ENCODE assay signal across 8 mouse cellular contexts in genomic region chr16:67617811-67618210, GRCm38 (mm10). TPM values are rescaled to one million over a fixed set of nuclear protein-coding genes. Genes with fewer than 3 reads are reported as not detected.
DNase-seq lines count a peak whose midpoint lies in the region; ATAC-seq and TF ChIP-seq lines count a peak whose summit lies in the region.

No protein-coding gene starts in this region.

- H3K9ac ChIP-seq in ES-E14 (ENCODE audit: insufficient read depth, low read depth, low read length, poor library complexity, severe bottlenecking), result no peak overlapping the region
- H3K9ac ChIP-seq in embryonic facial prominence, embryonic 13.5 days, result 0 out of 2 replicates have a peak overlapping the region, but pooled peaks have one; percentile 32

- H3K4me3 ChIP-seq in ES-E14 (ENCODE audit: insufficient read depth in 1 of 2, low read depth in 1 of 2, low read length in 2 of 2, poor library complexity in 1 of 2, severe bottlenecking in 1 of 2) (peak overlapping the region; percentile 31 to 56; a peak in 2 of 4 replicates), myocyte (no peak overlapping the region)
- H3K4me3 ChIP-seq in embryonic facial prominence, embryonic 13.5 days, result peak overlapping the region; percentile 40

- 1% methylated on average over 25 of the region's 25 CpGs for WGBS in embryonic facial prominence, embryonic 13.5 days

- in situ Hi-C loops in ES-E14 (cut with MboI; ENCODE audit: low sequenced_read_pairs in 2 of 2, unreplicated experiment in 2 of 2), result no loop called here

- peak overlapping the region; percentile 65 for H3K4me2 ChIP-seq in embryonic facial prominence, embryonic 13.5 days
- H3K4me2 ChIP-seq in myocyte (ENCODE audit: low read depth), result peak overlapping the region; percentile 12

- peaks cover 33% of the 10 kb centered on the region for H3K27me3 ChIP-seq in embryonic facial prominence, embryonic 13.5 days
- H3K27me3 ChIP-seq in myocyte (ENCODE audit: control insufficient read depth, insufficient read depth, insufficient read length), result no peaks in the 10 kb centered on the region

- peaks cover 0 to 3% of the 10 kb centered on the region in 2 experiments; a peak in 1 of 4 replicates for H3K4me1 ChIP-seq in ES-E14 (ENCODE audit: control insufficient read depth in 2 of 2, insufficient read depth in 2 of 2, low read length in 2 of 2, poor library complexity in 1 of 2)
- H3K4me1 ChIP-seq in embryonic facial prominence, embryonic 13.5 days, result peaks cover 4% of the 10 kb centered on the region; the same call in 1 of the 2 replicates

- H3ac ChIP-seq in myocyte (ENCODE audit: control insufficient read depth, insufficient read length), result no peak overlapping the region

- DNase-seq in gastrocnemius, postnatal 10 days, result peak; percentile 8
- DNase-seq in gastrocnemius, postnatal 25 days, result no peak
- DNase-seq in ES-E14 (ENCODE audit: low read depth, low spot score), result no peak
- DNase-seq in layer of hippocampus, adult 18-20 months (ENCODE audit: low spot score in 2 of 2), result peak; percentile 46 to 80
- no peak for DNase-seq in c-Kit-positive CD71-positive TER-119-positive erythroid progenitor cells, embryonic 14.5 days (ENCODE audit: low spot score)

- no peaks in the 10 kb centered on the region for H3K79me2 ChIP-seq in myocyte (ENCODE audit: control insufficient read depth, insufficient read depth)

- ATAC-seq in embryonic facial prominence, embryonic 13.5 days (ENCODE audit: insufficient number of reproducible peaks, insufficient read depth, low FRiP score, low TSS enrichment, low read depth), result no peak
- no peak for ATAC-seq in megakaryocyte-erythroid progenitor cell, adult 5-6 weeks (replicated peaks; ENCODE audit: low FRiP score, low TSS enrichment, poor library complexity, severe bottlenecking)

- no peak for TF ChIP-seq POLR2A in myocyte (IDR thresholded peaks at IDR 0.05; ENCODE audit: insufficient read length, low read depth)

- no peaks in the 10 kb centered on the region for H3K9me3 ChIP-seq in ES-E14 (ENCODE audit: control insufficient read depth, insufficient read depth, low read depth, low read length)
- H3K9me3 ChIP-seq in embryonic facial prominence, embryonic 13.5 days, result no peaks in the 10 kb centered on the region; the same call in 1 of the 2 replicates

- no peak overlapping the region for H3K27ac ChIP-seq in ES-E14 (ENCODE audit: insufficient read depth, low read depth, low read length, poor library complexity, severe bottlenecking)
- H3K27ac ChIP-seq in embryonic facial prominence, embryonic 13.5 days, result no peak overlapping the region

- H3K36me3 ChIP-seq in ES-E14 (ENCODE audit: control insufficient read depth, insufficient read depth, low read length, poor library complexity, severe bottlenecking), result no peaks in the 10 kb centered on the region
- no peaks in the 10 kb centered on the region for H3K36me3 ChIP-seq in embryonic facial prominence, embryonic 13.5 days
- no peaks in the 10 kb centered on the region for H3K36me3 ChIP-seq in myocyte (ENCODE audit: control insufficient read depth, insufficient read depth)

TF ChIP-seq in ES-E14, 5 proteins besides CTCF, POLR2A, EP300 and RAD21:
- TF ChIP-seq ZNF384 (IDR thresholded peaks at IDR 0.05; ENCODE audit: low read depth, low read length), result no peak
- TF ChIP-seq CHD2 (IDR thresholded peaks at IDR 0.05; ENCODE audit: low read depth, low read length), result no peak
- TF ChIP-seq MAFK (IDR thresholded peaks at IDR 0.05; ENCODE audit: insufficient read depth, low read depth, low read length), result no peak
- no peak for TF ChIP-seq HCFC1 (IDR thresholded peaks at IDR 0.05; ENCODE audit: borderline replicate concordance, insufficient read depth, low read length)
- TF ChIP-seq ZC3H11A (IDR thresholded peaks at IDR 0.05; ENCODE audit: borderline replicate concordance, low read depth, low read length), result no peak

TF ChIP-seq in myocyte, 11 proteins besides CTCF, POLR2A, EP300 and RAD21:
- TF ChIP-seq TCF12 (IDR thresholded peaks at IDR 0.05; ENCODE audit: insufficient read depth, poor library complexity, severe bottlenecking), result no peak
- no peak for TF ChIP-seq E2F4 (IDR thresholded peaks at IDR 0.05; ENCODE audit: insufficient read depth)
- TF ChIP-seq MYOD1 (IDR thresholded peaks at IDR 0.05; ENCODE audit: control insufficient read depth in 1 of 3, insufficient read length in 2 of 3, low read depth in 2 of 3), result no peak
- no peak for TF ChIP-seq CEBPB (IDR thresholded peaks at IDR 0.05; ENCODE audit: insufficient read depth, poor library complexity, severe bottlenecking)
- no peak for TF ChIP-seq POLR2AphosphoS2 (IDR thresholded peaks at IDR 0.05; ENCODE audit: insufficient read length, low read depth)
- TF ChIP-seq USF1 (IDR thresholded peaks at IDR 0.05; ENCODE audit: low read depth), result no peak
- TF ChIP-seq SRF (IDR thresholded peaks at IDR 0.05; ENCODE audit: control insufficient read depth, insufficient read length, low read depth), result no peak
- TF ChIP-seq MAX (IDR thresholded peaks at IDR 0.05; ENCODE audit: low read depth), result no peak
- no peak for TF ChIP-seq REST (IDR thresholded peaks at IDR 0.05; ENCODE audit: insufficient read depth, insufficient read length)
- no peak for TF ChIP-seq MYOG (IDR thresholded peaks at IDR 0.05; ENCODE audit: control insufficient read depth in 1 of 3, insufficient read depth in 1 of 3, insufficient read length in 2 of 3, low read depth in 2 of 3)
- no peak for TF ChIP-seq TCF3 (IDR thresholded peaks at IDR 0.05; ENCODE audit: insufficient read length, low read depth)

RNA-seq across cellular contexts. Expression of gene Cadm2, which starts 2.9 kb away (rescaled TPM):
- 1 to 10 TPM; 1.2 to 2.1 TPM for total RNA-seq in gastrocnemius, postnatal 10 days (2021)
- total RNA-seq in gastrocnemius, postnatal 25 days (2021), result 1 to 10 TPM in 1 of 2 experiments, under 1 TPM in 1; 0.20 to 1.3 TPM
- total RNA-seq in ES-E14 (2012; rRNA removed), result 0.09 and 0.74 TPM in 2 replicates
- polyA plus RNA-seq in embryonic facial prominence, embryonic 13.5 days (2015; fragmentation: Nextera tagmentation; extraction: Ambion mirVana), result 2.7 and 3.8 TPM in 2 replicates
- 100 to 1,000 TPM; 176 to 199 TPM for total RNA-seq in layer of hippocampus, adult 18-20 months (2021)
- polyA plus RNA-seq in myocyte (2012; fragmentation: generic; extraction: Trizol), result 0.01 TPM
- total RNA-seq in megakaryocyte-erythroid progenitor cell, adult 5-6 weeks (2014; fragmentation: Nextera tagmentation), result not detected in 2 replicates
- total RNA-seq in megakaryocyte-erythroid progenitor cell, adult 5-6 weeks (2017), result not detected in 2 replicates

Comparison
In these comparisons a context has a peak if more than half of its experiments do, and no peak if none do; other contexts are left out.
1. DNase-seq: peak in gastrocnemius, postnatal 10 days (single experiment) and layer of hippocampus, adult 18-20 months (2 of 2); none in gastrocnemius, postnatal 25 days (single experiment), ES-E14 (single experiment) and c-Kit-positive CD71-positive TER-119-positive erythroid progenitor cells, embryonic 14.5 days (single experiment).
2. RNA of gene Cadm2, which starts 2.9 kb away (total RNA-seq): 176 to 199 TPM in layer of hippocampus, adult 18-20 months; 1.2 to 2.1 TPM in gastrocnemius, postnatal 10 days, 0.20 to 1.3 TPM in gastrocnemius, postnatal 25 days, 0.09 to 0.74 TPM in ES-E14 and not detected in megakaryocyte-erythroid progenitor cell, adult 5-6 weeks; every median in the first group is over 10 times any median in the second.